In genomic region chr19:46740341-46741008, GRCm38 (mm10) we compare ENCODE assay signal across 7 mouse cellular contexts. TPM values are rescaled to one million over a fixed set of nuclear protein-coding genes. Genes with fewer than 3 reads are reported as not detected.
DNase-seq lines count a peak whose midpoint lies in the region; ATAC-seq and TF ChIP-seq lines count a peak whose summit lies in the region.

No protein-coding gene starts in this region.

- no peak for TF ChIP-seq EP300 in CH12.LX (IDR thresholded peaks at IDR 0.05; ENCODE audit: low read length)

- in situ Hi-C loops in CH12.LX (cut with MboI; ENCODE audit: low pct_ligation_motif_present, low pct_unique_long_range_greater_than_20kb, low sequenced_read_pairs) = loop anchor here (5.0 kb wide), 2 partner anchors 68 to 153 kb away; partner anchors contain the start of gene Cyp17a1

- dilution Hi-C loops in CH12.LX (cut with MboI; ENCODE audit: extremely low pct_ligation_motif_present, extremely low pct_unique_long_range_greater_than_20kb, low sequenced_read_pairs) = no loop called here

- no peaks in the 10 kb centered on the region for H3K27me3 ChIP-seq in CH12.LX (replicated peaks)
- H3K27me3 ChIP-seq in forebrain, embryonic 16.5 days (replicated peaks; ENCODE audit: control insufficient read depth, insufficient read depth, low read length) = no peaks in the 10 kb centered on the region
- H3K27me3 ChIP-seq in liver, embryonic 13.5 days = no peaks in the 10 kb centered on the region

- peaks cover 16 to 50% of the 10 kb centered on the region in 2 experiments for H3K36me3 ChIP-seq in CH12.LX (replicated peaks in 1 of 2; ENCODE audit: control insufficient read depth in 1 of 2, insufficient read depth in 1 of 2, low read length in 1 of 2)
- H3K36me3 ChIP-seq in forebrain, embryonic 16.5 days (ENCODE audit: control insufficient read depth, insufficient read depth) = no peaks in the 10 kb centered on the region
- H3K36me3 ChIP-seq in liver, embryonic 13.5 days = peaks cover 7% of the 10 kb centered on the region; the same call in 1 of the 2 replicates

- no peak overlapping the region for H3K4me2 ChIP-seq in CH12.LX (ENCODE audit: insufficient read depth, low read depth, poor library complexity, severe bottlenecking)
- H3K4me2 ChIP-seq in forebrain, embryonic 16.5 days (ENCODE audit: low read length) = no peak overlapping the region
- H3K4me2 ChIP-seq in liver, embryonic 13.5 days = no peak overlapping the region

- TF ChIP-seq CTCF in CH12.LX (conservative IDR thresholded peaks at IDR 0.05 in 1 of 2, IDR thresholded peaks at IDR 0.05 in 1 of 2; ENCODE audit: low read depth in 2 of 2, low read length in 2 of 2) = peak; percentile 87 to 96

- peak; percentile 97 for TF ChIP-seq RAD21 in CH12.LX (IDR thresholded peaks at IDR 0.05; ENCODE audit: low read depth, low read length)

- peak; percentile 81 for DNase-seq in 416B (ENCODE audit: low read depth)
- DNase-seq in CH12.LX (ENCODE audit: extremely low read depth) = peak; percentile 78
- peak; percentile 70 for DNase-seq in c-Kit-positive CD71-negative TER-119-negative erythroid progenitor cells, embryonic 14.5 days (ENCODE audit: low read depth)
- peak; percentile 73 for DNase-seq in kidney, adult 9 months
- DNase-seq in liver, embryonic 13.5 days = peak; percentile 47
- peak; percentile 65 for DNase-seq in right cerebral cortex, adult 18-20 months

- H3K4me1 ChIP-seq in CH12.LX (ENCODE audit: control insufficient read depth in 1 of 2, insufficient read depth in 2 of 2) = 0 out of 4 replicates have a peak, but pooled peaks cover 0 to 2% of the 10 kb centered on the region in 2 experiments
- H3K4me1 ChIP-seq in forebrain, embryonic 16.5 days (replicated peaks; ENCODE audit: control insufficient read depth, insufficient read depth, low read length) = no peaks in the 10 kb centered on the region; the same call in 1 of the 2 replicates
- H3K4me1 ChIP-seq in liver, embryonic 13.5 days (replicated peaks) = 0 out of 2 replicates have a peak, but pooled peaks cover under 1% of the 10 kb centered on the region

- H3K9me3 ChIP-seq in CH12.LX (replicated peaks; ENCODE audit: low read length) = no peaks in the 10 kb centered on the region
- H3K9me3 ChIP-seq in forebrain, embryonic 16.5 days (ENCODE audit: control insufficient read depth, low read length) = no peaks in the 10 kb centered on the region
- no peaks in the 10 kb centered on the region for H3K9me3 ChIP-seq in liver, embryonic 13.5 days (replicated peaks)

- no peak overlapping the region for H3K27ac ChIP-seq in CH12.LX (ENCODE audit: insufficient read depth, low read depth)
- H3K27ac ChIP-seq in forebrain, embryonic 16.5 days (ENCODE audit: low read length) = no peak overlapping the region
- H3K27ac ChIP-seq in liver, embryonic 13.5 days = no peak overlapping the region

- no peaks in the 10 kb centered on the region for H3K79me2 ChIP-seq in CH12.LX (replicated peaks; ENCODE audit: control insufficient read depth, extremely low read depth, insufficient read depth, poor library complexity, severe bottlenecking)

- ATAC-seq in forebrain, embryonic 16.5 days = 0 out of 2 replicates have a peak, but pooled peaks have one; percentile 15
- peak; percentile 26; the same call in 1 of the 2 replicates for ATAC-seq in liver, embryonic 13.5 days (ENCODE audit: low read depth)

- WGBS in forebrain, embryonic 16.5 days = 54% methylated on average over 7 of the region's 7 CpGs
- WGBS in liver, embryonic 13.5 days (ENCODE audit: insufficient replicate concordance) = 48% methylated on average over 7 of the region's 7 CpGs

- H3K9ac ChIP-seq in CH12.LX (ENCODE audit: insufficient read depth, low read depth) = no peak overlapping the region
- H3K9ac ChIP-seq in forebrain, embryonic 16.5 days (replicated peaks; ENCODE audit: low read depth, low read length) = no peak overlapping the region
- H3K9ac ChIP-seq in liver, embryonic 13.5 days = no peak overlapping the region

- no peak for TF ChIP-seq POLR2A in CH12.LX (IDR thresholded peaks at IDR 0.05; ENCODE audit: low read depth, low read length)

- no peak overlapping the region for H3K4me3 ChIP-seq in CH12.LX (replicated peaks in 1 of 3; ENCODE audit: low read depth in 2 of 3, low read length in 2 of 3, poor library complexity in 1 of 3)
- no peak overlapping the region for H3K4me3 ChIP-seq in forebrain, embryonic 16.5 days (replicated peaks; ENCODE audit: low read length)
- no peak overlapping the region for H3K4me3 ChIP-seq in liver, embryonic 13.5 days (replicated peaks)

TF ChIP-seq in CH12.LX, 34 proteins besides CTCF, POLR2A, EP300 and RAD21:
- TF ChIP-seq SMC3 (IDR thresholded peaks at IDR 0.05; ENCODE audit: low read depth, low read length) (peak; percentile 94), JUND (conservative IDR thresholded peaks at IDR 0.05; ENCODE audit: low read depth, low read length) (peak; percentile 34; the same call in 1 of the 2 replicates), ZC3H11A (IDR thresholded peaks at IDR 0.05; ENCODE audit: low read depth, low read length) (peak; percentile 74), ELF1 (IDR thresholded peaks at IDR 0.05; ENCODE audit: low read depth, low read length) (no peak), E2F4 (IDR thresholded peaks at IDR 0.05; ENCODE audit: insufficient replicate concordance, low read depth, low read length) (no peak), TBP (conservative IDR thresholded peaks at IDR 0.05; ENCODE audit: low read depth, low read length) (0 out of 2 replicates have a peak, but pooled peaks have one; percentile 36), MXI1 (IDR thresholded peaks at IDR 0.05; ENCODE audit: low read depth, low read length) (no peak)

RNA-seq across cellular contexts. Expression of gene Cnnm2, which starts 20.9 kb away (rescaled TPM):
- total RNA-seq in CH12.LX (2012; rRNA removed) (3.1 and 3.7 TPM in 2 replicates), CH12.LX (2014; rRNA removed) (1.8 and 2.4 TPM in 2 replicates)
- 1.8 and 2.6 TPM in 2 replicates for polyA plus RNA-seq in CH12.LX (2012; ENCODE audit: insufficient read length, low read depth)
- polyA plus RNA-seq in forebrain, embryonic 16.5 days (2015; fragmentation: Nextera tagmentation; extraction: Ambion mirVana) = 2.9 and 3.8 TPM in 2 replicates
- polyA plus RNA-seq in liver, embryonic 13.5 days (2015; fragmentation: Nextera tagmentation; extraction: Ambion mirVana) = 1.2 and 1.7 TPM in 2 replicates

RNA-seq across cellular contexts. Expression of gene As3mt, which starts 33.2 kb away (rescaled TPM):
- total RNA-seq in CH12.LX (2012; rRNA removed) (30.7 and 34.4 TPM in 2 replicates), CH12.LX (2014; rRNA removed) (43.3 and 50.1 TPM in 2 replicates)
- polyA plus RNA-seq in CH12.LX (2012; ENCODE audit: insufficient read length, low read depth) = 47.7 and 52.1 TPM in 2 replicates
- 17.4 and 18.5 TPM in 2 replicates for polyA plus RNA-seq in forebrain, embryonic 16.5 days (2015; fragmentation: Nextera tagmentation; extraction: Ambion mirVana)
- 17.7 and 20.4 TPM in 2 replicates for polyA plus RNA-seq in liver, embryonic 13.5 days (2015; fragmentation: Nextera tagmentation; extraction: Ambion mirVana)

RNA-seq across cellular contexts. Expression of gene Borcs7, which starts 50.8 kb away (rescaled TPM):
- total RNA-seq in CH12.LX (2012; rRNA removed) (6.0 and 6.6 TPM in 2 replicates), CH12.LX (2014; rRNA removed) (7.0 and 7.6 TPM in 2 replicates)
- polyA plus RNA-seq in CH12.LX (2012; ENCODE audit: insufficient read length, low read depth) = 12.5 and 14.5 TPM in 2 replicates
- 12.2 and 14.0 TPM in 2 replicates for polyA plus RNA-seq in forebrain, embryonic 16.5 days (2015; fragmentation: Nextera tagmentation; extraction: Ambion mirVana)
- 6.6 and 7.1 TPM in 2 replicates for polyA plus RNA-seq in liver, embryonic 13.5 days (2015; fragmentation: Nextera tagmentation; extraction: Ambion mirVana)
